18 mouse cellular contexts compared by ENCODE assay signal in the genomic region with DNA sequence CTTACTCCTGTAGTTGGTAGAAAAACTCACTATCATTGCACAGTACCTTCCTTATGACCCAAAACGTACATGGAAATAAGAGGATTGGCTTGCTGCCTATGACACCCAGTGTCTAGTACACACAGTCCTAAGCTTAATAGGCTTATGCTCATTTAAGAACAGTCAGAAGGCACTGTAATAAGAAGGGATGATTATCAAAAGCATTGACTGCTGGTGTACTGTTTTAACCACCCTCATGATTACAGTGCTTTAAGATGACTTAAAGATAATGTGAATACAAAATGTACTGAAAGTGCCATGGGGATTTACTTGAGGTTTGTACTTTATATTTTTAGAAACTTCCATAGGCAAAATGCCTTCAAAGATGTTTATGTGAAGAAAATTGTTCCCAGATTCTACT.
"Had no signal": no experiment of that assay in that cellular context is flagged by ENCODE, and none has a peak within 500 bp of the region (broad histone marks: within the 10 kb centered on the region; RNA-seq: fewer than 3 reads in every experiment).

No protein-coding gene starts in this region.

- H3K36me3 ChIP-seq: lung, embryonic 15.5 days; midbrain, embryonic 13.5 days; midbrain, embryonic 15.5 days; neural tube, embryonic 12.5 days; stomach, embryonic 15.5 days had no signal

- H3K27me3 ChIP-seq: lung, embryonic 15.5 days; megakaryocyte, embryonic 14.5 days; midbrain, embryonic 13.5 days; midbrain, embryonic 15.5 days; neural tube, embryonic 12.5 days; stomach, embryonic 15.5 days had no signal

- ATAC-seq: liver, postnatal 0 days; lung, postnatal 0 days; midbrain, embryonic 13.5 days; midbrain, embryonic 15.5 days had no signal

- H3K4me3 ChIP-seq: lung, embryonic 15.5 days; megakaryocyte, embryonic 14.5 days; midbrain, embryonic 13.5 days; midbrain, embryonic 15.5 days; neural tube, embryonic 12.5 days; stomach, embryonic 15.5 days had no signal

- DNase-seq: liver, postnatal 0 days; lung, adult 2 months; lung, postnatal 14 days; lung, postnatal 36 days; right cerebral cortex, postnatal 14 days; thymus, adult 18-20 months; thymus, postnatal 14 days; thymus, postnatal 36 days had no signal

- H3K9ac ChIP-seq: liver, postnatal 0 days; lung, embryonic 15.5 days; midbrain, embryonic 13.5 days; midbrain, embryonic 15.5 days; neural tube, embryonic 12.5 days; stomach, embryonic 15.5 days had no signal

- H3K4me1 ChIP-seq: lung, embryonic 15.5 days; megakaryocyte, embryonic 14.5 days; midbrain, embryonic 13.5 days; midbrain, embryonic 15.5 days; neural tube, embryonic 12.5 days; stomach, embryonic 15.5 days had no signal

- H3K9me3 ChIP-seq: lung, embryonic 15.5 days; megakaryocyte, embryonic 14.5 days; midbrain, embryonic 13.5 days; midbrain, embryonic 15.5 days; neural tube, embryonic 12.5 days; stomach, embryonic 15.5 days had no signal

- H3K4me2 ChIP-seq: lung, embryonic 15.5 days; midbrain, embryonic 11.5 days; midbrain, embryonic 13.5 days; midbrain, embryonic 15.5 days; neural tube, embryonic 12.5 days; stomach, embryonic 15.5 days had no signal

- H3K27ac ChIP-seq: lung, embryonic 15.5 days; macrophage; midbrain, embryonic 13.5 days; midbrain, embryonic 15.5 days; neural tube, embryonic 12.5 days; stomach, embryonic 15.5 days; stomach, postnatal 0 days had no signal
